Mouse (Mus musculus) limb, embryonic 12.5 days (tissue): ENCODE results near the gene Acox1. TPM values are rescaled to one million over a fixed set of nuclear protein-coding genes. Genes with fewer than 3 reads are reported as not detected.

Source experiments
- ATAC-seq: fragments of 200-750 bp; cut with Nextera tagmentation; 2 replicates; pipeline ENCODE4 v1.8.0; 2017; ENCODE audit warnings: low read depth, moderate TSS enrichment; ENCODE audit not compliant: insufficient number of reproducible peaks, insufficient read depth, low FRiP score, low TSS enrichment
- H3K27ac ChIP-seq: fragments of 300-500 bp; sonication (generic); 2 replicates; pipeline ENCODE4 v1.5.1; 2016; ENCODE audit warnings: mild to moderate bottlenecking, moderate library complexity
- H3K27me3 ChIP-seq: fragments of 300-500 bp; sonication (generic); 2 replicates; pipeline ENCODE4 v1.6.1; 2016; ENCODE audit warnings: mild to moderate bottlenecking, moderate library complexity
- H3K36me3 ChIP-seq: fragments of 300-500 bp; sonication (generic); 2 replicates; pipeline ENCODE4 v1.6.1; 2016; ENCODE audit warnings: mild to moderate bottlenecking, moderate library complexity
- H3K4me1 ChIP-seq: fragments of 300-500 bp; sonication (generic); replicated peaks from 2 replicates; pipeline ENCODE4 v1.6.1; 2016
- H3K4me2 ChIP-seq: fragments of 300-500 bp; sonication (generic); 2 replicates; pipeline ENCODE4 v1.6.1; 2016; ENCODE audit warnings: mild to moderate bottlenecking, moderate library complexity
- H3K4me3 ChIP-seq: fragments of 300-500 bp; sonication (generic); replicated peaks from 2 replicates; pipeline ENCODE4 v1.5.1; 2016; ENCODE audit warnings: mild to moderate bottlenecking
- H3K9ac ChIP-seq: fragments of 300-500 bp; sonication (generic); replicated peaks from 2 replicates; pipeline ENCODE4 v1.6.1; 2016; ENCODE audit warnings: mild to moderate bottlenecking, moderate library complexity
- H3K9me3 ChIP-seq: fragments of 300-500 bp; sonication (generic); 2 replicates; pipeline ENCODE4 v1.6.1; 2016; ENCODE audit warnings: mild to moderate bottlenecking, moderate library complexity
- WGBS: fragments of 180-500 bp; shearing (Covaris S2); methylation state at CpG from one replicate; pipeline ENCODE4 v1.1.7; 2016; 5-methylcytosine and 5-hydroxymethylcytosine counted together
- polyA plus RNA-seq: library from polyadenylated mRNA; unstranded; fragments of >200 nt; fragmentation: Nextera tagmentation; extraction: Ambion mirVana; gene quantifications from 2 replicates; pipeline ENCODE4 v1.2.1, GENCODE M21; 2016

Gene Acox1
- polyA plus RNA-seq, 1 experiment from 2014 or later: 18.1 TPM

- Histone ChIP-seq H3K9me3 (peaks cover 5% of the 10 kb centered on the region; the same call in 1 of the 2 replicates), H3K27me3 (peaks cover 37% of the 10 kb centered on the region)
Measured at GRCm38 (mm10) chr11:116226414-116226813, 27.6 kb upstream of the Acox1 start.

GRCm38 (mm10) chr11:116222740-116223059 lies 23.9 kb upstream of the Acox1 start:
- no peak for ATAC-seq
- H3K4me1 ChIP-seq: peaks cover 25% of the 10 kb centered on the region
- H3K4me3 ChIP-seq: peak overlapping the region; percentile 43
- peak overlapping the region; percentile 63 for H3K9ac ChIP-seq
- H3K4me2 ChIP-seq: peak overlapping the region; percentile 70
- 13% methylated on average over 23 of the region's 23 CpGs for WGBS
- H3K27me3 ChIP-seq: peaks cover 48% of the 10 kb centered on the region
- H3K36me3 ChIP-seq: no peaks in the 10 kb centered on the region; the same call in 1 of the 2 replicates
- peaks cover 9% of the 10 kb centered on the region; the same call in 1 of the 2 replicates for H3K9me3 ChIP-seq
- H3K27ac ChIP-seq: no peak overlapping the region

More at GRCm38 (mm10) chr11:116226414-116226813, 27.6 kb upstream of the Acox1 start:
- Histone ChIP-seq H3K4me3 (no peak overlapping the region), H3K4me2 (no peak overlapping the region), H3K27ac (no peak overlapping the region), H3K9ac (no peak overlapping the region), H3K36me3 (no peaks in the 10 kb centered on the region), H3K4me1 (peaks cover 10% of the 10 kb centered on the region)
- WGBS: 5% methylated on average over 2 of the region's 2 CpGs
- no peak for ATAC-seq

GRCm38 (mm10) chr11:116221931-116222739 lies 23.3 kb upstream of the Acox1 start:
- 8% methylated on average over 53 of the region's 53 CpGs for WGBS
- Histone ChIP-seq H3K4me2 (peak overlapping the region; percentile 70), H3K27ac (no peak overlapping the region), H3K4me1 (peaks cover 25% of the 10 kb centered on the region), H3K4me3 (peak overlapping the region; percentile 43), H3K9ac (peak overlapping the region; percentile 63), H3K27me3 (peaks cover 48% of the 10 kb centered on the region), H3K36me3 (no peaks in the 10 kb centered on the region; the same call in 1 of the 2 replicates), H3K9me3 (peaks cover 9% of the 10 kb centered on the region; the same call in 1 of the 2 replicates)
- ATAC-seq: no peak

- no peak overlapping the region for H3K27ac ChIP-seq
Measured at GRCm38 (mm10) chr11:116219885-116220284, 21.0 kb upstream of the Acox1 start.

GRCm38 (mm10) chr11:116218737-116219400 lies 20.0 kb upstream of the Acox1 start:
- H3K36me3 ChIP-seq: no peaks in the 10 kb centered on the region; the same call in 1 of the 2 replicates
- H3K4me1 ChIP-seq: peaks cover 24% of the 10 kb centered on the region
- H3K4me3 ChIP-seq: no peak overlapping the region
- WGBS: 63% methylated on average over 7 of the region's 7 CpGs
- peaks cover 9% of the 10 kb centered on the region; the same call in 1 of the 2 replicates for H3K9me3 ChIP-seq
- ATAC-seq: no peak; the same call in 1 of the 2 replicates
- H3K27me3 ChIP-seq: peaks cover 36% of the 10 kb centered on the region
- H3K9ac ChIP-seq: 0 out of 2 replicates have a peak overlapping the region, but pooled peaks have one; percentile 8
- no peak overlapping the region for H3K4me2 ChIP-seq
- H3K27ac ChIP-seq: peak overlapping the region; percentile 56; the same call in 1 of the 2 replicates

More at GRCm38 (mm10) chr11:116219885-116220284, 21.0 kb upstream of the Acox1 start:
- WGBS: 22% methylated on average over 4 of the region's 4 CpGs
- Histone ChIP-seq H3K4me2 (no peak overlapping the region), H3K9me3 (peaks cover 9% of the 10 kb centered on the region; the same call in 1 of the 2 replicates), H3K4me1 (peaks cover 25% of the 10 kb centered on the region), H3K36me3 (no peaks in the 10 kb centered on the region; the same call in 1 of the 2 replicates), H3K4me3 (no peak overlapping the region), H3K9ac (no peak overlapping the region), H3K27me3 (peaks cover 45% of the 10 kb centered on the region)
- ATAC-seq: no peak

GRCm38 (mm10) chr11:116218263-116218662 lies 19.4 kb upstream of the Acox1 start:
- H3K36me3 ChIP-seq: no peaks in the 10 kb centered on the region; the same call in 1 of the 2 replicates
- H3K4me1 ChIP-seq: peaks cover 22% of the 10 kb centered on the region
- 90% methylated on average over 2 of the region's 2 CpGs for WGBS
- H3K9me3 ChIP-seq: peaks cover 9% of the 10 kb centered on the region; the same call in 1 of the 2 replicates
- H3K9ac ChIP-seq: 0 out of 2 replicates have a peak overlapping the region, but pooled peaks have one; percentile 8
- ATAC-seq: no peak
- H3K27ac ChIP-seq: peak overlapping the region; percentile 56; the same call in 1 of the 2 replicates
- H3K4me3 ChIP-seq: no peak overlapping the region
- no peak overlapping the region for H3K4me2 ChIP-seq
- H3K27me3 ChIP-seq: peaks cover 30% of the 10 kb centered on the region

GRCm38 (mm10) chr11:116216549-116216948 lies 17.7 kb upstream of the Acox1 start:
- ATAC-seq: no peak
- Histone ChIP-seq H3K4me3 (no peak overlapping the region), H3K4me1 (peaks cover 14% of the 10 kb centered on the region), H3K4me2 (no peak overlapping the region), H3K9me3 (peaks cover 5% of the 10 kb centered on the region; the same call in 1 of the 2 replicates), H3K9ac (no peak overlapping the region), H3K27ac (no peak overlapping the region), H3K27me3 (peaks cover 13% of the 10 kb centered on the region), H3K36me3 (peaks cover 4% of the 10 kb centered on the region; the same call in 1 of the 2 replicates)
- WGBS: 78% methylated on average over 11 of the region's 11 CpGs

GRCm38 (mm10) chr11:116215991-116216390 lies 17.1 kb upstream of the Acox1 start:
- H3K4me1 ChIP-seq: peaks cover 14% of the 10 kb centered on the region
- H3K4me3 ChIP-seq: no peak overlapping the region
- peaks cover 4% of the 10 kb centered on the region; the same call in 1 of the 2 replicates for H3K36me3 ChIP-seq
- ATAC-seq: no peak
- no peak overlapping the region for H3K9ac ChIP-seq
- peaks cover 7% of the 10 kb centered on the region for H3K27me3 ChIP-seq
- no peaks in the 10 kb centered on the region for H3K9me3 ChIP-seq
- no peak overlapping the region for H3K27ac ChIP-seq
- no peak overlapping the region for H3K4me2 ChIP-seq
- 86% methylated on average over 6 of the region's 6 CpGs for WGBS

- peaks cover 4% of the 10 kb centered on the region; the same call in 1 of the 2 replicates for H3K36me3 ChIP-seq
- no peak for ATAC-seq
- H3K27me3 ChIP-seq: no peaks in the 10 kb centered on the region; the same call in 1 of the 2 replicates
- no peak overlapping the region for H3K4me2 ChIP-seq
- H3K9ac ChIP-seq: no peak overlapping the region
- peaks cover 14% of the 10 kb centered on the region for H3K4me1 ChIP-seq
- no peak overlapping the region for H3K4me3 ChIP-seq
- no peak overlapping the region for H3K27ac ChIP-seq
- WGBS: 82% methylated on average over 7 of the region's 7 CpGs
- H3K9me3 ChIP-seq: no peaks in the 10 kb centered on the region
Measured at GRCm38 (mm10) chr11:116215181-116215580, 16.3 kb upstream of the Acox1 start.

GRCm38 (mm10) chr11:116213877-116214510 lies 15.1 kb upstream of the Acox1 start:
- no peak overlapping the region for H3K9ac ChIP-seq
- H3K36me3 ChIP-seq: peaks cover 4% of the 10 kb centered on the region; the same call in 1 of the 2 replicates
- H3K4me3 ChIP-seq: no peak overlapping the region
- H3K4me1 ChIP-seq: peaks cover 7% of the 10 kb centered on the region
- 92% methylated on average over 13 of the region's 13 CpGs for WGBS
- H3K27ac ChIP-seq: no peak overlapping the region
- no peaks in the 10 kb centered on the region for H3K9me3 ChIP-seq
- no peak for ATAC-seq
- no peak overlapping the region for H3K4me2 ChIP-seq
- H3K27me3 ChIP-seq: no peaks in the 10 kb centered on the region
